Mouse (Mus musculus) cerebellum, adult (tissue): ENCODE results near the gene Atp1a3.
A peak's percentile ranks its signal among the peaks of the same experiment; 100 is the strongest.

Source experiments
- ATAC-seq: cut with Nextera tagmentation; 2 replicates; pipeline ENCODE4 v1.9.2; 2017; ENCODE audit warnings: mild to moderate bottlenecking, moderate library complexity, mixed read lengths; ENCODE audit not compliant: insufficient number of reproducible peaks, low FRiP score, low TSS enrichment

Atp1a3 gene

DNA sequence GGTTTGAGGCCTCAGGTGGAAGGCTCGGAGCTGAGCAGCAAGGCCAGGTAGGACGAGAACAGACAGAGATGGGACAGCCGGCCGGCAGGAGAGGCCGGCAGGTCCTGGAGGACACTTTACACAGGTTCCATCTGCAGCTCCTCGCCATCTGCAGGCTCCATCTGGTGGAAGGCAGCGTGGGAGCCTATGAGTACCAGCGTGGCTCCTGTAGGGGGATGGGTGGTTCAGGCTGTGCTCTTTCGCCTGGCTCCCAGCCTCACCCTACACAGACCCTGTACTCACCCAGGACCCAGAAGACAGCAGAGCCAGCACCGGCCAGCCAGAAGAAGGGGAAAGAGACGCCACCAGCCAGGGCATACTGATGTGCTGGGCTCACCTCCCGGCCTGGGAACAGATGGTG, 36.0 kb downstream of the Atp1a3 start:
- peak; percentile 20; the same call in 1 of the 2 replicates for ATAC-seq

DNA sequence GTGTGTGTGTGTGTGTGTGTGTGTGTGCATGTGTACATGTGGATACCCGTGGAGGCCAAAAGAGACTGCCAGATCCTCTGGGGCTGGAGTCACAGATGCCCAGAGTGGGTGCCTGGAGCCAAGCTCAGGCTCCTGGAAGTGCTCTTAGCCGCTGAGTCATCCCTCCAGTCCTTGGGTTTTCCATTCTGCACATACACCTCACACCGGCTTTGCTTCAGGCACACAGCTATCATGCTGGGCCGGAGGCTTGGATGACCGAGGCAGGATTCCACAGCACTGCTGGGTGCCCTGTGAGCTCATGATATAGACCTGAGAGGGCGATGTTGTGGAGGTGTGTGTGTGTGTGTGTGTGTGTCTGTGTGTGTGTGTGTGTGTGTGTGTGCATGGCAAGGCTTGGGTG, 37.3 kb downstream of the Atp1a3 start:
- ATAC-seq: no peak

DNA sequence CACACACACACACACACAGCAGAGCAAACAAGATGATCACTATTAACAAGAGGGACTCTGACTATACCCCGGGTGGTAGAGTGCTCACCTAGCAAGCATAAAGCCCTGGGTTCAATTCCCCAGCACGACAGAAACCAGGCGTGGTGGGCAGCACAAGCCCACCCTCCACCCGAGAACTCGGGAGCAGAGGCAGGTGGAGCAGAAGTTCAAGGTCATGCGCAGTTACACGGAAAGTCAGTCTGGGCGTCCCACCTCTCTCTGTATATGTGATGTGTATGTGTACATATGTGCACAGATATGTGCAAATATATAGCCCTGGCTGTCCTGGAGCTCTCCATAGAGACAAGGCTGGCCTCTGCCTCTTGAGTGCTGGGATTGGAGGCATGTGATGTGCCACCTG, 37.8 kb downstream of the Atp1a3 start:
- no peak for ATAC-seq

DNA sequence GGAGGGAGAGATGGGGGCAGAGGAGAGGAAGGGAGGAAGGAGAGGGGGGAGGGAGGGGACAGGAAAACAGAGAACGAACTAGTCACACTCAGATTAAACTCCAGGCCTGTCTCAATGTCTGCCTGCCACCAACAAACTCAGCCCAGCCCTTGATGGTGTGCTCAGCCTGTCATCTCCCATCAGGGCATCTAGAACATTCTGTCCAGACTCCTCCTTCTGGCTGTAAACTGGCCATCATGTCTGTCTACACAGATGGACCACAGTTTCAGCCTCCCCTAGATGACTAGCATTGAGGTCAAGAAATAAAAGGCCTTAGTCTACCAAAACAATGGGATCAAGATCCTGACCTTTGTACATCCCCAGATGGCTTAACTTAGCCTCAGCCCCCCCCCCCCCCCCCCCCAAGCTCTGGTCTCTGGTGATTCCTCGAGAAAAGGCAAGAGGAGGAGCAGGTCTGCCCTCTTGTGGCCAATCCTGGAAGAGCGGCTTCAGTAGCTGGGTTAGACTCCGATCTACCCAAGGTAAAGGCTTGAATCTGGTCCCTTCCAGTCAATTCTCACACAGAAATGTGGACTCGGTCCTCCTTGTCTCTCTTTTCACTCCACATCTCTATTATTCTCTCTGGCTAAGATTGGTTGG, 40.7 kb downstream of the Atp1a3 start:
- 0 out of 2 replicates have a peak, but pooled peaks have one; percentile 47 for ATAC-seq

DNA sequence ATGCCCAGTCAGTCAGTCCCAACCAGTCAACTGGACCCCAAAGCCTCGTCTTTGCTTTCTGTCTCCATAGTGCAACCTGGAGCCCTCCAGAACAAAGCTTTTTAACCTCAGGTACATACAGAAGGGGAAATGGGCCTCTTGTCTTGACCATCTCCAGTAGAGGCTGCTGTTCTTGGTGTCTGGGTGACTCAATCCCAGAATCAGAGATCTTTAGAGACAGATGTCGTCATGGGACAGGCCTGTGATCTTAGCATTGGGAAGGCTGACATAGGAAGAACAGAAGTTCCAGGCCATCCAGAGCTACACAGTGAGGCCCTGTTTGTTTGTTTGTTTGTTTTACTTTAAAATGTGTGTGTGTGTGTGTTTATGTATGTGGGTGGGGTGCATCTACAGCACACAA, 41.5 kb downstream of the Atp1a3 start:
- no peak for ATAC-seq

DNA sequence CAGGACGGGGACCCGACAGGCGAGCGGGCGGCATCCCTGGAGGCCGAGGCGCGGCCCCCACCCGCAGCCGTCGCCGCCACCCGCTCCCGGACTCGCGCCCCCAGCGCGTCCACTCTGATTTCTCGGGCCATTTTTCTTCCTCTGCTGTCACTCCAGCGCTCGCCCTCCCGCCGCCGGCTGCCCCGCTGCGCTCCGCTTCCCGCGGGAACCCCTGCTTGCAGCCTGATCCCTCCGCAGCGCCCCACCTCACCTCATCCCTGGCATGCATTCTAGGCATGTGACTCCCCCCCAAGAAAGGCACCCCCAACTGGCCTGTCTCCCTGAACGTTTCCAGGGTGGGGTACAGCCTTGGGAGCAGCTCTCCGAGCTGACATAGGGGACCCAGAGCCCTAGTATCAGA, 50.5 kb downstream of the Atp1a3 start:
- no peak for ATAC-seq

DNA sequence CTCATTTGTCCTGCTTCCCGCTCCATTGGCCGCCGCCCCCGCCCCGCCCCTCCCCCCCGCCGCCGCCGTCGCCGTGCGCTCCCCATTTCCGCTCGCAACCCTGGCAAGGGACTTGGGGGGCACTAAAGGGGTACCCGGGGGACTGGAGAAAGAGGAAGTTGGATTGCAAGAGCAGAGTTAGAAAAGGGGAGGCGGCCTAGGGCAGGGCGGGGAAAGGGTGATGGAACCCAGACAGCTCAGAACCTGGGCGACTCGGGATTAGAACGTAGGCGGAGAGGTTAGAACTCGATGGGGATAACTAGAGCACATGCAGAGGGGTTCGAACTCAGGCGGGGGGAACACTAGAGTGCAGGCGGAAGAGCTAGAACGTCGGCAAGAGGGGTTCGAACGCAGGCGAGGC, 51.3 kb downstream of the Atp1a3 start:
- ATAC-seq: no peak

DNA sequence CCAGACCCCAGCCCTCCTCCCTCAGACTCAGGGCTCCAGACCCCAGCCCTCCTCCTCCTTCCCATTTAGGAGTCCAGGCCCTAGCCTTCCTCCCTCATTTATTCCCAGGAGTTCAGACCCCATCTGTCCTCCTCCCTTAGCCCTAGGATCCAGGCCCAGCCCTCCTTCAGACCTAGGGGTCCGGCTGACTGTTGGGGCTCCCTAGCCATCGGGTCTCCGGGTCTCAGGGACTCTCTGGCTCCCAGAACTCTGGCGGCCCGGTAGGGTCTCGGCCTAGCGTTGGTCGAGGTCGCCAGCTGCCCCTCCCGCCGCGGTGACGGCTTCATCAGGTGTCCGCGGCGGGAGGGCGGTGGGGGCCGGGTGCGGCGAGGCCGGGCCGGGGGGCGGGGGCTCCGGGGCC, 51.8 kb downstream of the Atp1a3 start:
- no peak for ATAC-seq

DNA sequence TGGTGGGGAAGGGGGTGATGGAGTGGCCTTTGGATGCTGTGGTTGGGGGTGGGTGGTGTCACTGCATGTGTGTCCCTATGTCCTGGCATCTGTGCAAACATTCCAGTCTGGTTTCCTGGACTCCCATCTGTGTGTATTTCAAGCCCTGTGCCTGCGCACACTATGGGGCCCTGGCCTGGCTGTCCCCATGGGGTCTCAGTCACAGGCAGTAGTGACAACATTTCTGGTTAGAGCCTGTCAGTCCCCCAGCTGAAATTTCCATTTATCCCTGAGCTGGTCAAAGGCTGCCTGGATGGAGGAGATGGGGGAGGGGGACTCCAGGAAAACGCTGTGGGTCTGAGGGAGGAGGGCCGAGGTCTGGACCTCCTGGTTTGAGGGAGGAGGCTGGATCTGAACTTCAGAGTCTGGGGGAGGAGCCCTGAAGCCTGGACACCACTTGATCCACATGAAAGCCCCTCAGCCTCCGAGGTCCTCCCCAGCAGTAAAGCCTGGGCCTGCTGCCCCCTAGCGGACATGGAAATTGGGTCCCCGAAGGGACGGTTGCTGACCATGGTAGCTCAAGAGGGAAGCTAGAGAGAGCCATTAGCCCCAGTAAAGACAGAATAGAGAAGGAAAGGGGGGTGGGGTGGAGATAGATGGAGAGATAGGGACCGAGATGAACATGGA, 55.7 kb downstream of the Atp1a3 start:
- ATAC-seq: no peak

DNA sequence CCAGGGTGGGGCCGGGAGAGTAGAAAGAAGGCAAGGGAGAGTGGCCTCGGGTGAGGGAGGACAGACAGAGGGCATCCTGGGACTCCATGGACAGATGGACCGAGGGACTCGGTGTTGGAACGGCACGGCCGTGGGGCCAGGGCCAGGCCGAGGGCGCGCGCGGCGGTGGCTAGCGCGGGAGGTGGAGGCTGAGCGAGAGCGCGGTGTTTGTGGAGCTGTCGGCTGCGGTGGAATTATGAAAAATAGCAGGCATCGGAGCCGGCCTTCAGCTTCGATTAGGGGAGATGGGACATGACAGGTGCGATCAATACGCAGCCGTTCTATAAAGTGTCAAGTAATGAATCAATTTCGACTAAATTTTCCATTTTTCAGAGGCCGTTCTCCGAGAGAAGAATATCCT, 57.0 kb downstream of the Atp1a3 start:
- no peak for ATAC-seq

DNA sequence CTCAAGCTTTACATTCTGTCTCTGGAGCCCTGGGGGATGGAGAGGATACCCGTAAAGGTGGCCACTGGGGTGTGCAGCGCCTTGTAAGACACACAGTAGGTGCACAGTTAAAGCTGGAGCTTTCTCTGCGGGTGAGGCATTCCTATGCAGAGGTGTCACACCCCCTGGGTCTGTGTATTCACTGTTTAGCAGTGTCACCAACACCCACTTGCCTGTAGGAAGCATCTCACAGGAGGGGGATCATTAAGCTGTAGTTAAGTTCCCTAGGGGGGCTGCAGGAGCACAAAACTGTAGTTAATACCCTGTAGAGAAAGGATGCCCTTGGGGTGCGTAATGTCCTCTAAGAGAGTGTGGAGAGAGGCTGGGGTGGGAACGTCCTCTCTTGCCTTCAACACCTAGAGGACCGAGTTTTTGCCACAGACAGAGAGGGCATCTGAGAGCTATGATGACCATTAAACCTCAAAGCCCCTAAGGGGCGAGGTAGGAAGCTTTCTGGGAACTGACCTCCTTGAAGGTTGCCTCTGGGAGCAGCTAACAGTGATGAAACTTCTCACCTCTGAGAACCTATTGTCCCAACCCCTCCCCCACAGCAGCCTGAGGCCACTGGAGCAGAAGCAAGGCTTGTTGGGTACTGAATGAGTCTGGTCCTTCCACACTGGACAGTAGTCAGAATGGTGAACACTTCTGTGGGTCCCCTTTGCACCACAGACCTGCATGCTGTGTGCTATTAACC, 58.3 kb downstream of the Atp1a3 start:
- ATAC-seq: no peak

DNA sequence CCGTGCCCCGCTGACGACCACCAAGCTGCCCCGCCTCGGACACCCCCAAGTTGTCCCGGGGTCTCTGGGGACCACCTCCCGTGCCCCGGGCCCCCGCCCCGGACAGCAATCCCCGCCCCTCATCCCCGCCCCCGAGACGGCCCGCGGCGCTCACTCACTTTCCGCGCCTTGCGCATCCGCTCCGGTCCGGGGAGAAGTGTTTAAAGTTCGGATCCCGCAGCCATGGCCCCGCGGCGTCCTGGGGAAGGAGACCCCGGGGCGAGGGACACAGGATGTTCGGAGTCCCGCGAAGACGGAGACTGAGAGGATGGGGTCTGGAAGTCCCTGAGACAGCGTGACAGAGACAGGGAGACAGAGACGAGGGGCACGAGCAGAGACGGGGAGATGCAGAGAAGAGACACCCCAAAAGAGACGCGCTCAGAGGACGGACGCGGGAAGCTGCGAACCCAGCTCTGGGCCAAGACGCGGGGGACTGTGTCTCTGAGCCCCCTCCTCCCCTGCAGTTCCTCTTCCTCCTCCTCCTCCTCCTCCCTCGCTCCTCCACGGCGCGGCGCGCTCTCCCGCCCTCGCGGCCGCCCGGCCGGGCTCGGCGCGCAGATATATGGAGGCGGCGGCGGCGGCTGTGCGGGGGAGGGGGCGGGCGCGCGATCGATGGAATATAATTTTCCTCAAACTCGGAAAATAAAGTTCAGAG, 61.4 kb downstream of the Atp1a3 start, which contains the start of gene Gm4881:
Gene Gm4881 (minus strand): TSS at position 238 of the 694 bp plus-strand sequence.
- no peak for ATAC-seq

DNA sequence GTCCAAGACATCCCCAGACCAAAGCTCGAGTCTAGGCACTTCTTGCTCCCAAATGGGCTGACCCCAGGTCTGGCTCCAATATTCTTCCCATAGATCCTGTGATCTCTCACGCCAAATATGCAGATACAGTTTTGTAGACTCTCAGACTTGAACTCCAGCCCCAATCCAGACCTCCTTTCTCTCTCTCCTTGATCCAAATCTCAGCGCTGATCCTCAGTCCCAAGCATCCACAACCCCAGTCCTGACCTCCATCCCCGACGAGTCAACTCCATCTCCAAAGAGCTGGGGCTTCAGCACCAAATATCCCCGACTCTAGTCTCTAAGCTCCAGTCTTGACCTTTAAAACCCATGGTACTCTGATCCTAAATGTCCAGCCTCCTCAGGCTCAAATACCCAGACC, 62.1 kb downstream of the Atp1a3 start:
- ATAC-seq: no peak

DNA sequence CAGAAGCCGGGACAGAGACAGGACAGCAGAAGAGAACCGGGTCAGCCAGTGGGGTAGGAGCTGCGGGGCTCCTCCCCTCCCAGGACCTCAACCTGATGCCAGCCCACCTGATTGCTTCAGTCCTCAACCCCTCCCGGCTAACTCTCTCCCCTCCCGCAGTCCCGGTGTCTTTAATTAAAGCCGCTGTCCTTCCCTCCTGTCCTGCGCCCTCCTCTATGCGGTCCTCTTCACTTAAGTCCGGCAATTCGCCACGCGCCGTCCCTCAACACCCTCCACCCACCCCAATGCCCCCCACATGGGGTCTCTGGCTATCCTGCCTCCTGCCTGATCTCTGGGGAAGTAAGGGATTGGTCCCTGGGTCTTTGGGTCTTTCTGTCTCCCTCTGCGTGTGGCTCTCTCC, 74.1 kb downstream of the Atp1a3 start:
- ATAC-seq: no peak

DNA sequence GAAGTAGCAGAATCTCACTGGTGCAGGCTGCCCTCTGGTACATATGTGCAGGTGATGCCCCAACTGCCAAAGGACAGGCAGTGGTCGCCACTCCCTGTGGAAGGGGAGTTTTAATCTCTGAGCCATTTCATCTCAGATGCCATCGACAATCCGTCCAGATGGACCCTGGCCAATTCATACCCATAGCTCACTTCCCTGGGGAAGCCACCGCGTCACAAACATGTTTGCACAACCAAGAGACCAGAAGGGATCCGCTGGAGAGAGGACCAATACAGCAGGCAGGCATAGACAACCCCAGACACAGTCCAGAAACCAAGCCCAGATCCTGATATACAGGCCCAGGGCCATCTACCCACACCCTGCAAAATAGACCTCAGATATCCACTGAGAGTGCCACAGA, 75.3 kb downstream of the Atp1a3 start:
- no peak for ATAC-seq
